Mouse (Mus musculus) neural tube, embryonic 13.5 days (tissue): Measurements from ENCODE around the gene Zfp617. TPM values are rescaled to one million over a fixed set of nuclear protein-coding genes. Genes with fewer than 3 reads are reported as not detected.

ENCODE experiments used
- polyA plus RNA-seq: library from polyadenylated mRNA; unstranded; fragments of >200 nt; fragmentation: Nextera tagmentation; extraction: Ambion mirVana; gene quantifications from 2 replicates; pipeline ENCODE4 v1.2.1, GENCODE M21; 2015

Gene Zfp617
- polyA plus RNA-seq, 1 experiment from 2014 or later: 32.4 TPM

Other genes with a start within 250 kb of the Zfp617 start
- gene Unc13a, start 236.9 kb upstream of the Zfp617 start, polyA plus RNA-seq: 16.6 and 17.7 TPM in 2 replicates
- gene Jak3, start 232.3 kb upstream of the Zfp617 start, polyA plus RNA-seq: 3.9 and 4.0 TPM in 2 replicates
- 0.46 and 1.0 TPM in 2 replicates for gene Insl3, start 219.4 kb upstream of the Zfp617 start, polyA plus RNA-seq
- 0.42 and 0.59 TPM in 2 replicates for gene B3gnt3, start 206.8 kb upstream of the Zfp617 start, polyA plus RNA-seq
- 54.2 and 55.0 TPM in 2 replicates for gene Fcho1, start 182.9 kb upstream of the Zfp617 start, polyA plus RNA-seq
- 5.9 and 7.0 TPM in 2 replicates for gene Zfp709, start 26.6 kb upstream of the Zfp617 start, polyA plus RNA-seq
- 12.5 and 15.0 TPM in 2 replicates for gene Zfp882, start within 50 bp of the Zfp617 start, polyA plus RNA-seq
- 16.6 and 18.1 TPM in 2 replicates for gene Zfp961, start 42.4 kb downstream of the Zfp617 start, polyA plus RNA-seq
- 0.69 and 1.0 TPM in 2 replicates for gene Cyp4f18, start 101.0 kb downstream of the Zfp617 start, polyA plus RNA-seq
- not detected in 2 replicates for gene Olfr372, start 132.6 kb downstream of the Zfp617 start, polyA plus RNA-seq
- gene Olfr373, start 174.5 kb downstream of the Zfp617 start, polyA plus RNA-seq: not detected in 2 replicates
- not detected in 2 replicates for gene Olfr374, start 198.4 kb downstream of the Zfp617 start, polyA plus RNA-seq
- gene Tpm4, start 226.3 kb downstream of the Zfp617 start, polyA plus RNA-seq: 230 and 274 TPM in 2 replicates